Mouse (Mus musculus) colon, adult 2 months (tissue): ENCODE results near the gene Tex13c2. TPM values are rescaled to one million over a fixed set of nuclear protein-coding genes. Genes with fewer than 3 reads are reported as not detected.

Source experiments
- polyA plus RNA-seq: library from polyadenylated mRNA; depleted of rRNA; stranded (reverse); fragments of >200 nt; gene quantifications from 2 replicates; pipeline ENCODE4 v1.2.3, GENCODE M21; 2012; rRNA removed

Gene Tex13c2
- not detected in 2 replicates for polyA plus RNA-seq

GRCm38 (mm10) chrX:42489446-42489845, at the start of gene Tex13c2:
TSS of gene Tex13c2 (plus strand) at chrX:42489691.

GRCm38 (mm10) chrX:42502291-42503043, 13.0 kb downstream of the Tex13c2 start, which contains the start of gene Sh2d1a:
TSS of gene Sh2d1a (plus strand) at chrX:42502453.

Other genes with a start within 250 kb of the Tex13c2 start
- not detected in 2 replicates for gene Sh2d1a, start 12.8 kb downstream of the Tex13c2 start, polyA plus RNA-seq